Mouse (Mus musculus) heart, embryonic 16.5 days (tissue): ENCODE data around the gene Il2rg. TPM values are rescaled to one million over a fixed set of nuclear protein-coding genes. Genes with fewer than 3 reads are reported as not detected.
A peak's percentile ranks its signal among the peaks of the same experiment; 100 is the strongest.

Source experiments
- ATAC-seq: fragments of 200-750 bp; cut with Nextera tagmentation; replicated peaks from 2 replicates; pipeline ENCODE4 v1.8.0; 2017; ENCODE audit warnings: moderate number of reproducible peaks; ENCODE audit not compliant: insufficient read depth, low FRiP score; ENCODE audit errors: extremely low read depth
- H3K27ac ChIP-seq: fragments of 300-500 bp; sonication (generic); 2 replicates; pipeline ENCODE4 v1.5.1; 2014; ENCODE audit warnings: mild to moderate bottlenecking, low read length, control low read depth, moderate library complexity
- H3K27me3 ChIP-seq: fragments of 300-500 bp; sonication (generic); 2 replicates; pipeline ENCODE4 v1.6.1; 2014; ENCODE audit warnings: low read length, mixed read lengths; ENCODE audit not compliant: control insufficient read depth, insufficient read depth
- H3K36me3 ChIP-seq: fragments of 300-500 bp; sonication (generic); 2 replicates; pipeline ENCODE4 v1.6.1; 2014; ENCODE audit not compliant: control insufficient read depth, insufficient read depth
- H3K4me1 ChIP-seq: fragments of 300-500 bp; sonication (generic); 2 replicates; pipeline ENCODE4 v1.6.1; 2014; ENCODE audit warnings: low read length, mixed read lengths; ENCODE audit not compliant: control insufficient read depth, insufficient read depth
- H3K4me2 ChIP-seq: fragments of 300-500 bp; sonication (generic); 2 replicates; pipeline ENCODE4 v1.6.1; 2014; ENCODE audit warnings: low read depth, mild to moderate bottlenecking, control low read depth, low read length
- H3K4me3 ChIP-seq: fragments of 300-500 bp; sonication (generic); 2 replicates; pipeline ENCODE4 v1.5.1; 2014; ENCODE audit warnings: mild to moderate bottlenecking, control low read depth, low read length
- H3K9ac ChIP-seq: fragments of 300-500 bp; sonication (generic); 2 replicates; pipeline ENCODE4 v1.6.1; 2014; ENCODE audit warnings: low read length, control low read depth
- H3K9me3 ChIP-seq: fragments of 300-500 bp; sonication (generic); replicated peaks from 2 replicates; pipeline ENCODE4 v1.6.1; 2016; ENCODE audit warnings: low read length; ENCODE audit not compliant: control insufficient read depth
- WGBS: fragments of 180-500 bp; shearing (Covaris S2); extraction: QIAGEN DNeasy Blood & Tissue Kit; methylation state at CpG from one replicate; pipeline ENCODE4 v1.1.7; 2014; 5-methylcytosine and 5-hydroxymethylcytosine counted together
- polyA plus RNA-seq: library from polyadenylated mRNA; unstranded; fragments of >200 nt; fragmentation: Nextera tagmentation; extraction: Ambion mirVana; gene quantifications from 2 replicates; pipeline ENCODE4 v1.2.1, GENCODE M21; 2015

Il2rg gene
- 28.9 and 43.8 TPM in 2 replicates for polyA plus RNA-seq

- H3K27me3 ChIP-seq: no peaks in the 10 kb centered on the region; the same call in none of the 2 replicates
- H3K9me3 ChIP-seq: no peaks in the 10 kb centered on the region
- peak within 1 kb of the TSS; percentile 39 for H3K4me3 ChIP-seq
- H3K27ac ChIP-seq: peak within 1 kb of the TSS; percentile 31; the same call in 1 of the 2 replicates
- H3K4me2 ChIP-seq: peak within 1 kb of the TSS; percentile 43
- 0 out of 2 replicates have a peak, but pooled peaks have one; percentile 41 for ATAC-seq
- peak within 1 kb of the TSS; percentile 29; the same call in 1 of the 2 replicates for H3K9ac ChIP-seq
- WGBS: 54% methylated on average over 5 of the region's 5 CpGs
- no peaks in the 10 kb centered on the region for H3K4me1 ChIP-seq
- no peaks in the 10 kb centered on the region for H3K36me3 ChIP-seq
These were observed at the start of gene Il2rg for GRCm38 (mm10) chrX:101268025-101268754. Gene Il2rg, minus strand, starts transcription at chrX:101268255.

DNA sequence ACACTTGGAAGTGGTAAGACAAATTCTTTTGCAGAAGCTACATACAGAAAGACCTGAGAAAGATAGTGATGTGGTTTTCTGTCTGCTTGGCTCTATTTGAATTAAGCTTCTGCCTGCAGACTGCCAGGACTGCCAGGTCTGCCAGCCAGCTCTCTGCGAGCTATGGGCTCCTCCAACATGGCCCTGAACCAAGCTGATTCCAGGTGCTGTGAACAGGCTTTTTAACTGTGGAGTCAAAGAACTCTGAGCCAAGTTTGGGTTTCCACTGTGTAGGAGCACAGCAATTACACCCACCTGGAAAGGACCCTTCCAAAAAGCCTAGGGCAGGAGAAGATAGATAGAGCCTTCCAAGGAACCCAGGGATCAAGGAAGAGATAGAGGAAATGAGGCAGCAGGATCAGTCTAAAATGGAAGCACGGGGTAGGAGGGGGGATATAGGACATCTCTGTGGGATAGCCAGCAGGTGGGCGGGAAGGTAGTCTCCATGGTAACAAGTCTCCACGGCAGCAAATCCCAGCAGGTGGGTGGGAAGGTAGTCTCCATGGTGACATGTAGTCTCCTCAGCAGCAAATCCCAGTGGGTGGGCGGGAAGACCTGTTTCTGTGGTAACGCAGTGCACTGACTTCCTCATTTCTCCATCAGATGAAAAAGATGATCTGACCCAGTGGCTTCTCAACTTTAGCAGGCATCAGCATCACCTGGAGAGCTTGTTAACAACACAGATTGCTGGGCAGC, 45.7 kb upstream of the Il2rg start:
- H3K9me3 ChIP-seq: no peaks in the 10 kb centered on the region
- WGBS: 39% methylated on average over 6 of the region's 6 CpGs
- no peaks in the 10 kb centered on the region for H3K36me3 ChIP-seq
- no peak overlapping the region for H3K4me3 ChIP-seq
- H3K9ac ChIP-seq: no peak overlapping the region
- H3K27me3 ChIP-seq: no peaks in the 10 kb centered on the region; the same call in 1 of the 2 replicates
- no peaks in the 10 kb centered on the region for H3K4me1 ChIP-seq
- no peak for ATAC-seq
- no peak overlapping the region for H3K27ac ChIP-seq
- no peak overlapping the region for H3K4me2 ChIP-seq

DNA sequence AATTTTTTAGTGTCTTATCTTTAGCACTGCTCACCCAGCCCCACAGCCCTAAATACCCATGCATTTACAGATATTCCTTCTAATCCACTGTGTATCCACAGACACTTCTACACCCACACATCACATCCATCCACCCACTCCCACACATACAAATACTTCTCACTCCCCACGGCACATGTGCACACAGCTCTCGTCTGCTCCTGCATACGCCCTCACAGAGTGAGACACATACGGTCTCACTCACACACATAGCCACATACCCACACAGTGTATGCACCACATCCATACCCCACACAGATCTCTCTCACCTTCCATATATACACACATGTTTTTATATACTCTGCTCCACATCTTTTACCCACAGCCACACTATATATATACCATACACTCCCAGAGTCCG, 41.2 kb upstream of the Il2rg start:
- Histone ChIP-seq H3K9ac (no peak overlapping the region), H3K4me3 (no peak overlapping the region), H3K9me3 (no peaks in the 10 kb centered on the region), H3K4me1 (no peaks in the 10 kb centered on the region), H3K27me3 (no peaks in the 10 kb centered on the region; the same call in 1 of the 2 replicates), H3K36me3 (no peaks in the 10 kb centered on the region), H3K4me2 (no peak overlapping the region), H3K27ac (no peak overlapping the region)
- WGBS: 84% methylated on average over 5 of the region's 5 CpGs
- no peak for ATAC-seq

- H3K4me3 ChIP-seq: no peak overlapping the region
- no peak overlapping the region for H3K4me2 ChIP-seq
- no peaks in the 10 kb centered on the region for H3K27me3 ChIP-seq
- 64% methylated on average over 2 of the region's 2 CpGs for WGBS
- H3K27ac ChIP-seq: no peak overlapping the region
- ATAC-seq: no peak
- H3K36me3 ChIP-seq: no peaks in the 10 kb centered on the region
- no peak overlapping the region for H3K9ac ChIP-seq
- no peaks in the 10 kb centered on the region for H3K9me3 ChIP-seq
- 0 out of 2 replicates have a peak, but pooled peaks cover 2% of the 10 kb centered on the region for H3K4me1 ChIP-seq
These were observed 36.6 kb upstream of the Il2rg start for GRCm38 (mm10) chrX:101304646-101305045.

DNA sequence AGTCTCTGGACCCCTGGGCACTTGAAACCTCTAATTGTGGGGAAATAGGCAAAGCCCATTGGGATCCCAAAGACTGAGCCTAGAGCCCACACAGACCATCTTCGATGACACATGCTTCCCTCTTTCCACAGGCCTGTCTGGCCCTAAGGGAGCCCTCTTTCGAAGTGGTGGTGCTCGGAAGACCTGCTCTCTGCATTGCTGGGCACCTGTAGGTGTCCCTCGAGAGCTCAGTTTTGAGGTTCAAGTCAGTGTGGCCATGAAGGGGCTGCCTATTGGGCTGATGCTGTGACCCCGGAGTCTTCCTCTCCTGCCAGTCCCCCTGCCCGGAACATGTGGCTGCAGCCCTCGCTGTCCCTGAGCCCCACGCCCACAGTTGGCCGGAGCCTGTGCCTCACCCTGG, 33.6 kb upstream of the Il2rg start:
- Histone ChIP-seq H3K4me1 (0 out of 2 replicates have a peak, but pooled peaks cover 2% of the 10 kb centered on the region), H3K36me3 (peaks cover 3% of the 10 kb centered on the region; the same call in 1 of the 2 replicates), H3K9ac (no peak overlapping the region), H3K27me3 (no peaks in the 10 kb centered on the region), H3K4me2 (no peak overlapping the region), H3K9me3 (no peaks in the 10 kb centered on the region), H3K27ac (no peak overlapping the region), H3K4me3 (no peak overlapping the region)
- ATAC-seq: no peak
- 76% methylated on average over 9 of the region's 9 CpGs for WGBS

DNA sequence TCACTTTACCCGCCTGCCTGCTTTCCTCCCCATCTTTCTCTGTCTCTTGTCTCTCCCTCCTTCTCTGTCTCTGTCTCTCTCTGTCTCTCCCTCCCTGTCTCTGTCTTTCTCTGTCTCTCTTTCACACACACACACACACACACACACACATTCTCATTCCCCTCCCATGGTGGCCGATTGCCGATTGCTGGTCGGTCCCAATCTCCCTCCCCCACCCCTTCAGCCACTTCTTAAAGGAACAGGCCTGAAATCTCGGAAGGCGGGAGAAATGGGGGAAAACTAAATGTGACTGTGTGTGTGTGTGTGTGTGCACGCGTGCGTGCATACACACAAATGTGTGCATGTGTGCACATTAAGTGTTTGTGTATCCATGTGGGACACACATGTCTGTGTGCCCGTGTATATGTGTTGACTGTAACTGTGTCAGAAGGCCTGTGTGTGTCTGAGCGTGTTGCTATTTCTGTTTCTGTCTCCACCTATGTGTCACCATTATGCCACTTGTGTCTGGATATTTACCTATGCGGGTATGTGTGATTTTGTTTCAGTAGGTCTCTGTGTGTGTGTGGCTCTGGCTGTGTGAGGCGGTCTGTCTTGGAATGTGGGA, 32.5 kb upstream of the Il2rg start:
- 0 out of 2 replicates have a peak, but pooled peaks cover 2% of the 10 kb centered on the region for H3K4me1 ChIP-seq
- peaks cover 5% of the 10 kb centered on the region; the same call in 1 of the 2 replicates for H3K36me3 ChIP-seq
- 29% methylated on average over 13 of the region's 13 CpGs for WGBS
- no peaks in the 10 kb centered on the region for H3K27me3 ChIP-seq
- peak overlapping the region; percentile 57 for H3K4me2 ChIP-seq
- peak overlapping the region; percentile 18 for H3K27ac ChIP-seq
- H3K9me3 ChIP-seq: no peaks in the 10 kb centered on the region
- H3K9ac ChIP-seq: peak overlapping the region; percentile 46
- no peak for ATAC-seq
- peak overlapping the region; percentile 41 for H3K4me3 ChIP-seq

DNA sequence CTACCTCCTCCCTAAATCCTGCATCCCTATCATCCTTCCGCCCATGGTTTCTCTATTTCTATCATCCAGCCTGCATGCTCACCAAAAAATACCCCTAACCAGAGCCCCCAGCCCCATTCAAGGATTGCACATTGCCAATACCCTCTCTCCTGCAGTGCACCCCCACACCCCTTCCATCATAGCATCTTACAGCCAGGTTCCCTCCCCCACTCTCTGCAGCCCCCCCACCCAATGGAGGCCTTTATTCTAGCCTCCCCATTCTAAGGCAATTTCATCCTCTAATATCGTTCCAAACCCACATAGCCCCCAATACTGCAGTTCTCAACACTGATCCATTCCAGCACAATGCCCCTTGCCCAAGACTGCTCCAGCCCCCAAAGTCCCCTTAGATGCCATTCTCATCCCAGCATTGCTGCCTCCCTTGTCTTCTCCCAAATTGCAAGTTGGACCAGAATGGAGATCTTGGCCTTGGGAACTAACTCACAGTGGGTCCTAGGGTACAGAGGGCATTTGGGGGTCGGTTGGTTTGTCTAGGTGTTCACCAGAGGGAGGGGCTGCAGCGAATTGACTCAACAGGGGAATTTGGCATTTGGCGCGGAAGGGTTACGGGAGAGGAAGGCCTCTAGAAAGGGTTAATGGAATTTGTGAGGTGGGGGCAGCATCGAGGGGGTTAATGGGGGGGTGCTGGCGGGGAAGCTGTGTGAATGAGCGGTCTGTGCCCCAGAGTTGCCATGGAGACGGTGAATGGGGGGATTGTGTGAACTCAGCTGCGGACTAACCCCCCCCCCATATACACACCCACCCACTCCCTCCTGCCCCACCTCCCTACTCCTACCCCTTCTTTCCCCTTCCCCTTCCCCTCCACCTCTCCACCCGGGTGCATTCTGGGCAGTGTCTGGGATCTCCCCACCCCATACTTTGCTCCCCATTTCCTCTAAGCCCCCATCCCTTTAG, 31.7 kb upstream of the Il2rg start:
- Histone ChIP-seq H3K4me2 (peak overlapping the region; percentile 57), H3K9ac (peak overlapping the region; percentile 50), H3K36me3 (peaks cover 5% of the 10 kb centered on the region; the same call in 1 of the 2 replicates), H3K27me3 (no peaks in the 10 kb centered on the region), H3K9me3 (no peaks in the 10 kb centered on the region), H3K4me1 (0 out of 2 replicates have a peak, but pooled peaks cover 2% of the 10 kb centered on the region), H3K27ac (no peak overlapping the region), H3K4me3 (peak overlapping the region; percentile 41)
- ATAC-seq: 0 out of 2 replicates have a peak, but pooled peaks have one; percentile 26
- 23% methylated on average over 13 of the region's 13 CpGs for WGBS

DNA sequence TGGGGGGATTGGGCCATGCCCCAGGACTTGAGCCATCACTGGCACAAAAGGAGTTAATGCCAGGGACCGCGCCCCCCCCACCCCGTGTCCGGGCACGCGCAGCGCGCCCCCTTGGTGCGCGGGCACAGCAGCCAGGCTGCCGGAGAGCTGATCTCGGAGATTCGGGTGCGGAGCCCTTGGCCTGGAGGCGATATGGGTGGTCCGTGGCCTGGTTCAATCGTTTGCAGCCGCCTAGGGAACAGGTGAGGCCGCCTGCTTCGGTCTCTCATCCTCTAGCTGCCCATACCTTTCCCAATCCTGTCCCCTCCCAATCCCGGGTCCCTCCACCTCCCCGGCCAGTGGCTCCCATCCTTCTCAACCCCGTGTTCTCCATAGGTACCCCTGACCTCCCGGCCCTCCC, 31.0 kb upstream of the Il2rg start, which contains the start of gene Nlgn3:
Nlgn3 (plus strand) TSS at position 114 of the 400 bp plus-strand sequence.
- ATAC-seq: peak; percentile 20; the same call in 1 of the 2 replicates

More for the DNA sequence above, 31.0 kb upstream of the Il2rg start, which contains the start of gene Nlgn3:
- Histone ChIP-seq H3K4me2 (peak within 1 kb of the TSS; percentile 57), H3K4me3 (peak within 1 kb of the TSS; percentile 41), H3K36me3 (peaks cover 5% of the 10 kb centered on the region; the same call in 1 of the 2 replicates), H3K4me1 (0 out of 2 replicates have a peak, but pooled peaks cover 2% of the 10 kb centered on the region), H3K27me3 (no peaks in the 10 kb centered on the region), H3K9ac (peak within 1 kb of the TSS; percentile 50), H3K27ac (no peak within 1 kb of the TSS), H3K9me3 (no peaks in the 10 kb centered on the region)
- 19% methylated on average over 8 of the region's 24 CpGs for WGBS
